Mouse (Mus musculus) megakaryocyte progenitor cell, adult 5-6 weeks (primary cell): ENCODE data around the gene Senp8. TPM values are rescaled to one million over a fixed set of nuclear protein-coding genes. Genes with fewer than 3 reads are reported as not detected.
A peak's percentile ranks its signal among the peaks of the same experiment; 100 is the strongest.

ENCODE experiments used
- ATAC-seq: replicated peaks from 2 replicates; pipeline ENCODE4 v1.8.0; 2016; ENCODE audit warnings: mild to moderate bottlenecking, moderate TSS enrichment, inconsistent platforms; ENCODE audit not compliant: poor library complexity
- total RNA-seq, 2 experiments: library from RNA; stranded (forward) in 1 of 2; stranded (reverse) in 1 of 2; fragments of 157-497, 149-512 nt in 1 of 2; fragments of 200-1000 nt in 1 of 2; gene quantifications; 2 replicates each; pipeline versions ENCODE4 v1.2.3 to v1.2.4; 2015 to 2017

The Senp8 gene
- total RNA-seq, 2 experiments from 2014 or later: 6.4 to 8.1 TPM

- no peak for ATAC-seq
These were observed 32.3 kb downstream of the Senp8 start for GRCm38 (mm10) chr9:59718237-59718636.

GRCm38 (mm10) chr9:59716275-59716898 is 34.1 kb downstream of the Senp8 start:
- ATAC-seq: no peak

GRCm38 (mm10) chr9:59709225-59709624 is 41.3 kb downstream of the Senp8 start:
- no peak for ATAC-seq

- peak; percentile 42 for ATAC-seq
These were observed 43.4 kb downstream of the Senp8 start for GRCm38 (mm10) chr9:59706850-59707825.

GRCm38 (mm10) chr9:59703099-59703498 is 47.4 kb downstream of the Senp8 start:
- ATAC-seq: no peak

GRCm38 (mm10) chr9:59701094-59701493 is 49.4 kb downstream of the Senp8 start:
- ATAC-seq: no peak

- ATAC-seq: no peak
These were observed 54.1 kb downstream of the Senp8 start for GRCm38 (mm10) chr9:59696381-59696780.

GRCm38 (mm10) chr9:59695451-59695813 is 55.1 kb downstream of the Senp8 start:
- no peak for ATAC-seq

GRCm38 (mm10) chr9:59694571-59695450 is 55.7 kb downstream of the Senp8 start:
- ATAC-seq: no peak

- ATAC-seq: peak; percentile 52; the same call in 1 of the 2 replicates
These were observed 58.4 kb downstream of the Senp8 start for GRCm38 (mm10) chr9:59692145-59692544.

- ATAC-seq: peak; percentile 75
These were observed 58.8 kb downstream of the Senp8 start for GRCm38 (mm10) chr9:59691635-59692094.

GRCm38 (mm10) chr9:59687416-59688046 is 63.0 kb downstream of the Senp8 start:
- peak; percentile 59 for ATAC-seq

Other genes with a start within 250 kb of the Senp8 start
- 98.6 and 103 TPM in 2 replicates for gene Hexa, start 211.2 kb downstream of the Senp8 start, total RNA-seq (2015)
- 168 and 210 TPM in 2 replicates for gene Hexa, start 211.2 kb downstream of the Senp8 start, total RNA-seq (2017)
- gene Tmem202, start 210.9 kb downstream of the Senp8 start, total RNA-seq (2015): 0.17 TPM in 1 of 2 replicates, not detected in the other
- gene Tmem202, start 210.9 kb downstream of the Senp8 start, total RNA-seq (2017): not detected in 2 replicates
- not detected in 2 replicates for gene Celf6, start 172.8 kb downstream of the Senp8 start, total RNA-seq (2015)
- not detected in 2 replicates for gene Celf6, start 172.8 kb downstream of the Senp8 start, total RNA-seq (2017)
- gene Parp6, start 133.4 kb downstream of the Senp8 start, total RNA-seq (2015): 37.6 and 52.4 TPM in 2 replicates
- 15.7 and 24.5 TPM in 2 replicates for gene Parp6, start 133.4 kb downstream of the Senp8 start, total RNA-seq (2017)
- 151 and 190 TPM in 2 replicates for gene Pkm, start 94.3 kb downstream of the Senp8 start, total RNA-seq (2015)
- gene Pkm, start 94.3 kb downstream of the Senp8 start, total RNA-seq (2017): 900 and 914 TPM in 2 replicates
- 0.02 TPM in 1 of 2 replicates, not detected in the other for gene Gramd2, start 70.6 kb downstream of the Senp8 start, total RNA-seq (2015)
- 0.14 TPM in 1 of 2 replicates, not detected in the other for gene Gramd2, start 70.6 kb downstream of the Senp8 start, total RNA-seq (2017)
- 8.5 and 14.4 TPM in 2 replicates for gene Myo9a, start 186 bp upstream of the Senp8 start, total RNA-seq (2015)
- 8.3 and 20.4 TPM in 2 replicates for gene Myo9a, start 186 bp upstream of the Senp8 start, total RNA-seq (2017)
- gene Nr2e3, start 209.9 kb upstream of the Senp8 start, total RNA-seq (2015): not detected in 2 replicates
- gene Nr2e3, start 209.9 kb upstream of the Senp8 start, total RNA-seq (2017): not detected in 2 replicates